Mouse (Mus musculus): ENCODE measurements around the gene Try5.
"Not testable (repeated sequence)": the region's sequence is repeated elsewhere in the genome, so short reads cannot be mapped to it uniquely, and the experiment has no call there.

Gene Try5

GRCm38 (mm10) chr6:41316741-41317140 lies at the start of gene Try5:
Try5 (minus strand) TSS chr6:41316841.
- not testable (repeated sequence) for DNase-seq

GRCm38 (mm10) chr6:41353932-41354331 lies 37.3 kb upstream of the Try5 start, which contains the start of gene Try10:
Try10 (plus strand) TSS chr6:41354105.
- DNase-seq: no peak

GRCm38 (mm10) chr6:41301969-41302368 lies 14.7 kb downstream of the Try5 start, which contains the start of gene Try4:
Try4 (plus strand) TSS chr6:41302269.
- no peak for DNase-seq

GRCm38 (mm10) chr6:41298255-41298654 lies 18.4 kb downstream of the Try5 start:
- DNase-seq: no peak

GRCm38 (mm10) chr6:41266140-41266539 lies 50.5 kb downstream of the Try5 start:
- no peak for DNase-seq

- DNase-seq: no peak
These were observed 53.8 kb downstream of the Try5 start for GRCm38 (mm10) chr6:41262796-41263195.
